Mouse (Mus musculus) 416B (cell line): Measurements from ENCODE around the gene Tmem30c.
"Not testable (repeated sequence)": the region's sequence is repeated elsewhere in the genome, so short reads cannot be mapped to it uniquely, and the experiment has no call there.

ENCODE experiments used
- DNase-seq: peaks from one replicate; pipeline ENCODE4 v3.0.0; 2011; ENCODE audit warnings: low read depth

Gene Tmem30c

DNA sequence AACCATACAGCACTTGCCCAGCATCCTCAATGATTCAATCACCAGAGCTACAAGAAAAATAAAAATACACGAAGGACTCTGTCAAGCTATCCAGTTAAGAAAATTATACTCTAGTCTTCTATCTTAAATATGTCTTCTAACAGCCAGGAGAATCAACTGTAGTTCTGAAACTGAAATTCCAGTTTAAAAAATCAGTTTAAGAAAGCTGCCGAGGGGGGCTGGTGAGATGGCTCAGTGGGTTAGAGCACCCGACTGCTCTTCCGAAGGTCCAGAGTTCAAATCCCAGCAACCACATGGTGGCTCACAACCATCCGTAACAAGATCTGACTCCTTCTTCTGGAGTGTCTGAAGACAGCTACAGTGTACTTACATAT is 60.7 kb downstream of the Tmem30c start:
- DNase-seq: not testable (repeated sequence)

DNA sequence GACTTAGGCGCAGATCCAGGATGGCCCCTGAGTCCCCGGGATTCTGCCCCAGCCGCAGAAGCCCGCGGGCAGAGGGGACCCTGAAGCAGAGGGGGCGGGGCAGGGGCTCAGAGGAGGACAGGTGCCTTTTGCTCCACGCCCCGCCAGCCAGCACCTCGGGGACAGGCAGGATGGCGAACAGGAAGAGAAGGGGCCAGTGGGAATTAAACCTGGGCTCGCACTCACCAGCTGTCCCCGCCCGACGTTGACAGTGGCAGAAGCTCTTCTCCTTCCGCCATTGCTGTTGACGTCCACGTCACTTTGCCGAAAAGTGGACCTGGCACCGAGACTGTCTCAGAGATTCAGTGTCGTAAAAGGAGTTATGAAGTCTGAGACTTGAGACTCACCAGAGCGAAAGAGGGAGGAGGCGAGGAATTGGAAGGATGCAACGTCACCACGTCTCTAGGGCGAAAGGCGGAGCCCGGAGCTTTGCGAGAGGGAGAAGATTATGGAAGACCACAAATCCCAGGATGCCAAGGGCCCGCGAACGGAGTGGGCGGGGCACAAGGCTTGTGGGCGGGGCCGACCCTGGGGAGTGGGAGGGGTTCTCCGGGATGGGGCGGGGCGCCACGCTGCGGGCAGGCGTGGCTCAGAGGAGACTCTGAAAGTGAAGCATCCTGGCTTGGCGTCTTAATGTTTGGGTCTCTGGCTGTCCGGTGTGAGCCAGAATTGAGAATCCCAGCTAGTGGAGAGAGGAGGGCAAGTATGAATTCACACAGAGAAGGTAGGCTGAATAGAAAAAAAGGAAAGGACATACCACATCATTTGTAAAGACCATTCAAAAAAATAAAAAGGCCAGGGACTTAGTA is 61.4 kb downstream of the Tmem30c start, which contains the start of gene Tbc1d23:
Tbc1d23 (minus strand) TSS at position 416 of the 848 bp plus-strand sequence.
- DNase-seq: peak; percentile 100

DNA sequence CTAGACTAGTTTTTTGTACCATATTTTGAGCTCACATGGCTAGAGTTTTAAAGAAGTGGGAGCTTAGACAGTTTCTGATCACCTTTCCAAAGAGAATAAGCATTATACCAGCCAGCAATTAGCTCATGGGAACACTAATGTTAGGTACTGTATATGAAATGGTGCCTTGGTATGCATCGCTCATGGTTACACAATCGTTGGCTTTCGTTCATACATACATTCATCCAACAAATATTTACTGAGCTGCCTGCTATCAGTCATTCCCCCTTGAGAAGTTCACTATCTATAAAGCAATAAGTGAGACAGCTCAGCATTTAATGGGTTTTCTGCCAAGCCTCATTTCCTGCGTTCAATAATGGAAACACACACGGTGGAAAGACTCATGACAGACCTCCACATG is 66.2 kb downstream of the Tmem30c start:
- DNase-seq: no peak

DNA sequence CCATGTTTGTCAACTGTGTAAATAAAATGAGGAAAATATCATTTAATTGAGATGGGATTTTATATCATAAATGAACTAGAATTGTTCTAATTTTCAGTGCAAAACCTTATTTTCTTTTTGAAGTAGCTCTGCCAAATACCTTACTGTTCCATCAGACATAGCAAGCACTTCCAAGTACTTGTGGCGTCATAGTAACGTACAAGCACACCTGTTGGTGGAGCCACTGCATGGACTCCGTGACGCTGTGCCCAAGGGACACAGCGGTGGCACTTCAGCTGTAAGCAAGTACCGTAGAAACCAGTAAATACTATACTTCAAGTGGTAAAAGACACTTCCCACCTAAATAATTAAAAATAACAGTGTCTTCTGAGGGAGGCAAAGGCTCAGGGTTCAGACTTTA is 72.3 kb downstream of the Tmem30c start:
- DNase-seq: no peak
